Mouse (Mus musculus) kidney, adult 18-20 months (tissue): ENCODE measurements around the gene Nsf.

Experiments used
- DNase-seq: peaks from one replicate; pipeline ENCODE4 v3.0.0; 2021

Gene Nsf

DNA sequence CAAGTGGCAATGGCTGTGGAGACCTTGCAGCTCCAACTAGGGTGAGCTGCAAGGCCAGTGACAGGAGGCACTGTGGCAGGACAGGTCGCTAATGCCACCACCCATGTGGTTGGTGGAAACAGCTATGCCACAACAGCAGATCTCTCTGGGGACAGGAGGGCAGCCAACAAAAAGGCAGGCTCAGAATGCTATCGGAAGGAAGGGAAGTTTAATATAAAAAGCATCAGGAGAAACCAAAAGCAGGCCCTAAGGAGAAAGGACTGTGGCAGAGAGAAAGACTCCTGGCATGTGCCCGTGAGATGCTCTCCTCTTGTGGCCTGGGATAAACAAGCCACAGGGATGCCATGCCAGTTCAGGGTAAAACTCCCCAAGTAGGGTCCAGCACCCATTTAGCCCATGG is 122.1 kb downstream of the Nsf start:
- no peak for DNase-seq

DNA sequence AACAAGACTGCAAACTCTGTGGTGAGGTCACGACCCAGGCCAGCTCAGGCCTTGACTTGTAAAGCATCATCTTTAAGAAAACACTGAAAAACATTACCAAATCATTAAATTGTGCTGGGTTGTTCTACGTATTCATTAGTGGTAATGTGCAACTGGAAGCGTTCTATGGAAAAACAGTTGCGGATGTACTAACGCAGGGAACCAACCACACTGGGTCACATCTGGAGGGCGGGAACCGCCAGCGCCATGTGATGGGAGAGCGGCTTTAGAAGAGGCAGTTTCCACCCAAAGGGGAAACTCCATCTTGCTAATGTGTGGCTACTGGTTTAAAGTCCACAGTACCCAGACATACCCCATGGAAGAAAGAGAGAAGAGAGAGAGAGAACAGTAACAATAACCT is 123.4 kb downstream of the Nsf start:
- no peak for DNase-seq

DNA sequence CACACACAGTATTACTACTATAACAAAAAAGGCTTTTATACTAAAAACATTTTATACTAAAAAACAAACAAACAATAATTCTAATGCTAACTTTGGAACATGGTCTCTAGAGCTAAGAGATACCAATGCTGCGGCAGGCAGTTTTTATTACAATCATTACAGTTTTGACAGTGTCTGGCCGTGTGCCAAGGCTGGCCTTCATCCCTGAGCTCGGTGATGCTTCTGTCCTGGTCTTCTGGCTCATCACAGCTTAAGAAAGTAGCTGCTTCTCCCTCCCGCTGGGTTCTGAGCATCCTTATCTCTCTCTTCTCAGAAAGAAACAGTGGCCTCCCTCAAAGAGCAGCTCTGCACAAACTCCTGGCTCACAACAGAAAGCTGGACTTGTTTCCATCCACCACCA is 123.9 kb downstream of the Nsf start:
- DNase-seq = no peak

DNA sequence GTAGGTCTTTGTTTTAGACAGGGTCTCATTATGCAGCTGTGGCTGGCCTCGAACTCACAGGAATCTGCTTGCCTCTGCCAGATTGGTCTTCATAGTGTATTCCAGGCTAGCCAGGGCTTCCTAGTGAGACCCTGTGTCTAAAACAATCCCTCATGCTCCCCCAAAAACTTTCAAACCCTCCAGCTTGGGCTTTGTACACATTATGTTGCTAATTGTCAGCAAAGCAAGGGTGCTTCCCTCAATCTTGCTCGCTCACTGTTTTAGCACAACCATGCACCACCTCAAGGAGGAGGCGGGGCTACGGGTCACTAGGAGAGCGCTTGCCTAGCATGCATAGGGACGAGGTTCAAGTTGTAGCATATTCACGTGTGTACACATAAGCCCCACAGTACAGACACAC is 125.0 kb downstream of the Nsf start:
- DNase-seq = no peak

DNA sequence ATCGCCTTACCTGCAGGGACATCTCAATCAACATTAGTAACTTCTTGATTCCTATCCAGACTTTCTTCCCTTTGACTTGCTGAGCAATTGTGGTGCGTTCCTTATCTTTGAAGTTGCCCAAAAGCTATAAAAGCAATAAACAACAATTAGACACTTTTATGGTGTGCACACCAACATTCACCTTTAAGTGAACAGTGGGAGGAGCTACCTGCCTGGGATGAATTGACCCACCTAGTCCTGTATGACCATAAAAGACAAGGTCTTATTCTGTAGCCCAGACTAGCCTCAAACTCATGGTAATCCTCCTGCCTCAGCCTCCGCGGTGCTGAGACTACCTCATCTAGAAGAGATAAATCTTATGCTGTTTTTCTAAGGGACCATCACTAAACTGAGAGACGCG is 126.7 kb downstream of the Nsf start:
- DNase-seq = no peak

DNA sequence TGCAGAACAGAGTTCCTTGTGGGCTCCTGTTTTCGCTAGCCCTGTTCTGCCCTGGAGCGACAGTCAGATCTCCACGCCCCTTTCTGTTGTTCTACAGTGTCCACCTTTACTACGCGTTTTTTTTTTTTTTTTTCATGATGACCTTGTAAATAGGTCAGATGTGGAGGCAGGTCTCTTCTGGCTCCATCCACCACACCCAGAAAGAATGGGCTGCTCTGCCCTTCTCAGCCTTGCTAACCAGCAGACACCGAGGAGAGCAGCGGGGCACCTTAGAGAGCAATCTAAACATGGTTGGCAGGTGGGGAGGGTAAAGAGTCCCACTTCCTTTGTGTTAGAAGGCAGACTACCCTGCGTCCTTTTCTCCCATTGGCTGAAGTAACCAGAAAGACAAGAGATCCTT is 137.1 kb downstream of the Nsf start:
- DNase-seq = no peak

DNA sequence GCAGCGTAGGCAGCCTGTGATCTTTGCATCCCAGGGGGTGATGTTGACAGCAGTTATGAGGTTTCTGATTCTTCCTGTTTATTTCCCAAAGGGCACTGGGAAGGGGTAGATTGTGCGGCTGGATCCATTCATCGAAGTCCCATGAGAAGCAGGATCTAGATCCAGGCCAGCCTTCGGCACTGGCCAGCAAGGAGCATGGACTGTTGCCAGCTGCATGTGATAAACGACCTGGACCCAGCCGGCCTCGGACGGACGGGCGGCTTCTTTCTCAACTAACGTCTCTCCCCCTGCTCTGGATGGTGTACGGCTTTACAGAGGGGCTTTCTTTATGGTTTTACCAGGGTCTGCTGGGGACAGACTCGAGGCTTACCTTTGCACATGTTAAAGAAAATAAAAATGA is 137.9 kb downstream of the Nsf start:
- no peak for DNase-seq

DNA sequence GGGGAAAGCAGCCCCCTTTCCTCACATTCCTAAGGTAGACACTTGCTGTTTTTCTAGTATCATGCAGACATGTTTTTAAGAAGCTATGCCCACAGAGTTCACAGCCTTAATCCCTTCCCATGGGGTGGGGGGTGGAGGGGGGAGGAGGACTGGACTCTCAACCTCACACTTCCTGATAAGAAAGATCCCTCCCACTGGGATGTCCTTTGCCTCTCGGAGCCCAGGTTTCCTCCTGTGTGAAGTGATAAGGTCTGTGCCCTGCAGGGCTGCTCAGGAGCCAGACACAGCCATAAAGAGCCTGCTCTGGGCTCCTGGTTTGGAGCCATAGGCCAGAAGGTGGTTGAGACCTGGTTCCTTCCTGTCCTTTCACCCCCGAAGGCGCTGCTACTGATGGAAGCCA is 139.0 kb downstream of the Nsf start:
- no peak for DNase-seq

DNA sequence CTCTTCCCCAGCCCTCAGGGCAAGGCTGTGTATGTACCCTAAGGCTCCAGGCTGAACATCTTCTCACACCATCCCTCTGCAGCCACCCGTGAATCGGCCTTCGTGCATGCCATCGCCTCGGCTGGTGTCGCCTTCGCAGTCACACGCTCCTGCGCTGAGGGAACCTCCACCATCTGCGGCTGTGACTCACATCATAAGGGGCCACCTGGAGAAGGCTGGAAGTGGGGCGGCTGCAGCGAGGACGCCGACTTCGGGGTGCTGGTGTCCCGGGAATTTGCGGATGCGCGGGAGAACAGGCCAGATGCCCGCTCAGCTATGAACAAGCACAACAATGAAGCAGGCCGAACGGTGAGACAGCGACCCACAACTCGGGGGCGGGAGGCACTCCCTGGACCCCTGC is 142.6 kb downstream of the Nsf start:
- no peak for DNase-seq

DNA sequence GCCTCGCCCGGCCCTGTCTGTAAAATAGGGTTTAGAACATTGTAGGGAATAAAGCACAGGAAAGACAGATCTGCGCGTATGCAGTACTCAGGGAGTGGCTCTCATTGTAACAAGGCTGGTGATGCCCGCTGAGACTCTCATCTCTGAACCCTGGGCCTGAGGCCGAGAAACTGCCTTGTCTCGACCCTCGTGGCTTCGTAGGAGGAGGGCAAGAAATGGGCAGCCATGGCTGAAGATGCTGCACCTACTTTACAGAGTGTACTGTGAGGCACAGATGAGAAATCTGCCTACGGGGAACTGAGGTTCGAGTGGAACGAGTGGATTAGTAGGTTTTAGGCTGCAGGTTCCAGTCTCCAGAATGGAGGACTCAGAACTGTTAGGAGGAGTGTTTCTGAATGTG is 143.2 kb downstream of the Nsf start:
- no peak for DNase-seq

DNA sequence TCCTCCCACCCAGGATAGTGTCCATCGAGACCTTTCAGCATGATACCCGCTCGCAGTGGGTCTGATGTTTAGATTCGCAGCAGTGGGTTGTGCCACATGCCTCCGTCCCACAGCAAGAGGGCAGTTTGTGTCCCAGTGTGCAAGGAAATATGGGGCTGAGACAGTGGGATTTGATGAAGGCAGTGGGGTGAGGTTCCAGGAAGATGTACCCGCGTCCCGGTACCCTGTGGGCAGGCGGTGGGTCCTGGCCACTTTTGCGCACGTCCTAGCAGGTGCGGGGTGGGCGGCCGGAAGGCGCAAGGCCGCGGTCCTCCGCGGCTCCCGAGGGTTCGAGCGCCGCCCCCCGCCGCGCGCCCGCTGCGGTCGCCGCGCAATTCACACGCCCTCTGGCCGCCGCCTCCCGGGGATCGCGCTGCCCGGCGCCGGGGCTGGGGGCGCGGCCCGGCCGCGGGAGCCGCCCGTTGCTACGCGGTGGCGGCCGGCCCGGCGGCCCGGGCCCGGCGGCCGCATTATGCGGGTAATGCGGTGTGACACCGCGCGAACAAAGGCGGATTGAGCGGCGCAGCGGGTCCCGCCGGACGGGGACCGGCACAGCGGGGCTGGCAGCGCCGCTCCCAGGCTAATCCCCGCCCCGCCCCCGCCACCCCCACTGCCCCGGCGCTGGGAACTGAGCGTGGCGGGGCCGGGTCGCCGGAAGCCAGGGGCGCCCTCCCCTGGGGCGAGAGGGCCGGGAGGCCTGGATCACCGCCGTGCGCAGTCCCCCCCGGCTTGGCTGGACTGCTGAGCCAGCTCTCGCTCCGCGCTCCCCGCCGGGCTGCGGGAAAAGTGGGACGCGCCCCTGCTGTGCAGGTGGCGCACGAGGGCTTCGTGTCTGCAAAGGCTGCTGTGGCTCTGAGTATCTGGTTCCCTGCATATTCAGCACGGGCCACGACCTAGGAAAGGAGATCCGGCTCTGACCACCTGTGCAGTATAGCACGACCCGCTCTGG is 144.0 kb downstream of the Nsf start:
- no peak for DNase-seq

DNA sequence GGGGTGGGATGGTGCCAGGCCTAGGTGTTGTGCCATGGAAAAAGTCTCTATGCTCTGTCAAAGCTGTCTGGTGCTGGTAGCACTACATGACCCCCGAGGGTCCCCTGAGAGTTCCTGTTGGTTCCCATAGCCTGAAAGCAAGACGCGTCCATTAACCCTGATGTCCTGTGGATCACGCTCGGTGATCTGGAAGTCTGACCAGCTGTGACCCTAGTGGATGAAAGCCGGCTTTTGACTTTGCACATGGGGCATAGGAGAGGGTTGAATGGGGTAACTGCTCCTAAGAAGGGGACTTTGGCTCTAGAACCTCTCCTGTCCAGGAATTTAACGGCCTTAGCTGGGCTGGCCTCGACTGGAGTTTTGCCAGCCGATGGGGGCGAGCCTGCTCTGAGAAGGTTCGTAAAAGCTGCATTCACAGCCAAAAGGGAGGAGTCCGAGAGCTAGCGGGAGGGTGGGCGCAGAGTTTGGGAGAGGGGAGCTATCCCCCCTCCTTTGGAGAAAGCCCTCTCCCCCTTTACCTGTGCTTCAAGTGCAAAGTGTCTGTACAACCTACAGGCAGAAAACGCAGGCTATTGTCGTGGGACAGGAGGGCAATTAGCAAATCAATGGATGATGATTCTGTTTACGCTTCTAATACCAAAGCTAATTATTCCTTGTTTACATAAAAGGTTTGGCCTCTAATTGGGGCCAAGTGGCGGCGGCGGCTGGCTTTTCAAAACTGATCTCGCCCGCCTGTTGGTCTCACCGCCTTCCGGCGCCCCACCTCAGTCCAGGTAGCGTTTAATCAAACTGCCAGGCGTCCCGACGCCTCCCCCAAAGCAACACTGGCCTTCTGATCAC is 144.9 kb downstream of the Nsf start:
- DNase-seq = no peak

DNA sequence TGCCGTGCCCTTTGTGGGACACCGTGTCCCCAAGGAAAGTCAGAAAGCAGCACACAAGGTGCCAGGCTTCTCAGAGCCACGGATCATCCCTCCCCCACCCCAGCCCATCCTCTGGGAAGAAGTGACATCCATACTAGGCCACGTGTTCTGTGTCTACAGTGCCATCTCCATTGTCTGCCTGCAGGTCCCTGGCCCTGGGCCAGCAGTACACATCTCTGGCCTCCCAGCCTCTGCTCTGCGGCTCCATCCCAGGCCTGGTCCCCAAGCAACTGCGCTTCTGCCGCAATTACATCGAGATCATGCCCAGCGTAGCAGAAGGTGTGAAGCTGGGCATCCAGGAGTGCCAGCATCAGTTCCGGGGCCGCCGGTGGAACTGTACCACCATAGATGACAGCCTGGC is 145.9 kb downstream of the Nsf start:
- no peak for DNase-seq

DNA sequence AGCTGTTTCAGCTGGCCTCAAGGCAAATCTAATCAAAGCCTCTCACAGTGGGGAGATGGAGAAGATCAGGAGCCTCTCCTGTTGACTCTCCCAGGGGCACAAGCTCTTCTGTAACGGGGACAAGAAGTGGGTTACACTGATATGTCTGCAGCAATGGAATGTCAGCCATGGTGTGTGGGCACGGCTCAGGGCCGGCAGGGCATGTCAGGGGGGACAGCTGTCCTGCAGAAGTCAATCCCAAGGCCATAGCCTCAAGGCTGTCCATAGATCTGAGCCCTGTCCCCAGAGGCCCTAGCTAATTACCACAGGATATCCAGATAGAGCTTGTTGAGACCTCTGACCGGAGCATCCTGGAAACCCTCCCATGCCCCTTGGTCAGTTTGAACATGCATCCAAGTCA is 149.1 kb downstream of the Nsf start:
- no peak for DNase-seq

DNA sequence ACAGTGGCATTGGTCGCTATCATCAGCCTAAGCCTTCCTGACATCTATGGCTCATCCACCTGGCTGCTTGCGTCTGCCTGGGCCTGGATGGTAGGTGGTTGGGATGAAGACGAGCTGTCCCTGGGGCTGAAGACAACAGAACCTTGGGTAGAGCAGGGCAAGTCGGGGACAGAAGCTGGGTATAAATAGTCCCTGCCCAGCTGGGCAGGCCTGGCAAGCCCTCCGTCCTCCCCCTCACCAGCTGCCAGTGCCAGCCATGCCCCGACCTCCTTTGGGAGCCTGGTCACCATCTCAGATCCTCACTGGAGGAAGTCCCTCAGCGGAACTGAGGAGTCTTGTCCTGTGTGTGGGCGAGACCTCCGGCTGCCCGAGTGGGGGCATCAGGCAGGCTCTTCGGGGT is 149.7 kb downstream of the Nsf start:
- no peak for DNase-seq

DNA sequence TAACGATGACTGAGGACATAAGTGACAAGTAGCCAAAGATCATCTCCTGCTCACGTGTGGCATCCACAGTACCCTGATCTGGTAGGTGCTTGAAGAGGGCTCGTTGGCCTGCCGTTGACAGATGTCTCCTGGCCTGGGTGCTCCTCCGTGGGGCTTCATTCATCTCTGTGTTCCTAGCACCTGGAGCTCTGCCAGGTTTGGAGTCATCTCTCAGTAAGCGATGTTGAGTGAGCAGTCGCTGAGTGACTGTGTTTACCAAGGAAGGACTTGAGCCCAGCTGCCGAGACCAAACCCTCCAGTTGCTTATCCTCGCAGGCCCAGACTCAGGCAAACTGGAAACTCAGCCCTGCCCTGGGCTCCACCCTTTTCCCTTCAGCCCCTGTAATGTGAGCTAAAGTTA is 152.7 kb downstream of the Nsf start:
- no peak for DNase-seq

DNA sequence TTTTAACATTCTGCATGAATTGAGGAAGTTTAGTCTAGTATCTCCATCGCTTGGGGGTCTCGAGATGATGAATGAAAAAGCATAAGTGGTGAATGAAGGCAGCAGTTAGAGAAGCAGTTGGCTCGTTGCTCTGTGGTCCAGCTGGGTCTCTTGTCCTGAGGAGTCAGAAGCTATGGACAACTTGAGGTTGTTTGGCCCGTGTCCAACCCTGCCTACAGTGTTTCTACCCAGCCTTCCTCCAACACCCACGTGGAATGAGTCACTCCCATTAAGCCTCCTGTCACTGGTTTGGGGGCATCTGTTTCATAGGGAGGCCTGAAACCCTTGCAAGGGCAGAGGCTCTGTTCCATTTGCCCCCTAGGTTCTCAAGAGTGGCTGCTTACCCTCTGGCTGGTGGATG is 163.9 kb downstream of the Nsf start:
- DNase-seq = no peak

DNA sequence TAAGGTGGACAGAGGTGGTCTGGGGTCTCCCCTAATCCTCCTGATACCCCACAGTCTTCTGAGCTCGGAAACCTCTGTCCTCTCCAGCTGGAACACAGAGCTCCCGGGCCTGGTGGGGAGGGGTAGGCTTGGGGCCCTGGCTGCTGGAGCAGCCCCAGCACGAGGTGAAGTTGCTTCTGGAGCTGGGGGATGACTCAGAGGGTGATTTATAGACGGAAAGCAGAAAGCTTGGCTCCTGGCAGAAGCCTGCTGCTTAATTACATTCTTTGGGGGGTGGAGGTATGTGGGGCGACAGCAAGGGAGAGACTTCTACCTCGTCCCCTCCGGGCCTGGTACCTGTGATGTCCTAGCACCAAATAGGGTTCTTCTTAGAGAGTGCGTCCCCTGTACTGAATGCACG is 173.7 kb downstream of the Nsf start:
- no peak for DNase-seq

DNA sequence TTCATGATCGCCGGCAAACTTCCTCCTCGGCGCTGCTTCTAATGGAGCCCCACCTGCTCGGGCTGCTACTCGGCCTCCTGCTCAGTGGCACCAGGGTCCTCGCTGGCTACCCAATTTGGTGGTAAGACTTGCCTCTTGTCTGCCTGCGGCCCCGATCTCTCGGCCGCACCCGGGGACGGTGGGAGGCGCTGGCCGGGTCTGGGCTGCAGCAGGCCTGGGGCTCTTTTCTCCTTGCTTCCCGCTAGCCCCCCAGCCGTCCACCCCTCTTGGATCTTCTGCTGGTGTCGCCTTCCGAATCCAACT is 179.7 kb downstream of the Nsf start:
- DNase-seq = no peak

DNA sequence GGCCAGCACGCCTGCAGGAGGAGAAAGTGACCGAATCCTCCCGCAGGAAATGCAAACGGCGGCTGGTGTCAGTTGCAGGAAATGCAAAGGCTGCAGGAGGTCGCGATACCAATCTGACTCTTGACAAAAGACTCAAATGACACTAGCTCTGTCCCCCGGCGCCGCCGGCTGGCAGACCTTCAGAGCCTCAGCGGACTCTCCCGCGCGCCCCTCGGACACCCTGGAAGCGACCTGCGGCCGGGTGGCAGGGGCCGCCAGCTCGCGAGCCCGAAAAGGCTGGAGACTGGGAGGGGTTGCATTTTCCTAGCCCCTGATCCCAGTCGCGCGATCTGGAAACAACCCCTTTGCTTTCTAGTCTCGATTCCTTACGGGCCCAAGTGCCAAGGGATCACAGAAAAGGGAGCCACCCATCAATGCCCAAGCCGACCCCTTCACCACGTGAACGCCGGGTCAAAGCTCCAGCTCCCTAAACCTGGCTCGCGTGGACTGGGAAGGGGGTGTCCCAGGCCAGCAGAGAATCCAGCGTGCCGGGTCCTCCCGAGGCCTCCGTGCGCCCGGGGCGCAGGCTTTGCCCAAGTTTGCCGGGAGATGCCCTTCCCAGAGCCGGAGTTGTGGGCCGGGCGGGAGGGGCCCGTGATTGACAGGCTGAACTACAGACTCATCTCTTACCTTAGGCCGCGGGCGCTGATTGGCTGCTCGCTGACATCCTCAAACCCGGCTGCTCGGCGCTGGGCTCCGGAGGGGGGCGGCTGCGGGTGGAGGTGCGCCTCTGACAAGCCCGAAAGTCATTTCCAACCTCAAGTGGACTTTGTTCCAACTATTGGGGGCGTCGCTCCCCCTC is 180.2 kb downstream of the Nsf start, which contains the start of gene Wnt3:
Wnt3 (plus strand) TSS at position 764 of the 841 bp plus-strand sequence.
- DNase-seq = no peak

DNA sequence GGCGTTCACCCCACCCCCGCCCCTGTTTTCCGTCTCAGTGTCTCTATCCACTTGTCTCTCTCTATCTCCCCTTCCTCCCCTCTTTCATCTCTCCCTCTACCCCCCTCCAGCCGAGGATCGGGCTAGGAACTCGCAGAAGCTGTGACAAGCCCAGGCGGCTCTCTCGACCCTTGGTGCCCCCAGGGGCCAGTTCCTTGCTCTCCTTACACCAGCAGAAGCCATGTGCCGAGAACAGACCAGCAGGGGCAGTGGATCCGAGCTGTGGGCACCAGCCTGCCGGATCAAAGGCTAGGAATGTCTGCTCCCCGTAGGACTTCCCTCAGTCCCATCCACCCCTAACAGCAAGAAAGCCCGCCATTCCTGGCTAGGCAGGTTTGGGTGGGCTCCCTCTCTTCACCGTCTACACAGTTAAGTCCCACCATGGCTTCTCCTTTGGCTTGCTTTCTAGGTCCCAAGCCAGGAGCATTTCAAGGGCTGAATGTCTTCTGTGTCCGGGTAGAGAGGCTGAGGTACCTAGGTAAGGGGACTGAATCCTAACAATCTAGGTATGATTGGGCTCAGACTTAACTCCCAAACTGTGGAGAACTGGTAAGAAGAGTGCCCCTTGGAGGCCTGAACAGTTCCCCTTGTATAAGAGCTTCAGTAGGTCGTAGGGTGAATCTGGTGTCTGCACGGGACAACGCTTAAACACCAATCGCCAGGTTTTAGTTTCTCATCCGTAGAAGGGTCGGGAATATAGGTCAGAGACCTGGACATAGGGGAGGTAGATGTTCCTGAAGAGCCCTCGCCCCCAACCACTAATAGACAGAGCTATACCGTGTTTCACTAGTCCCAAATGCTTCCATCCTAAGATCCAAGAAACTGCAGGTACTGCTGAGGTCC is 181.1 kb downstream of the Nsf start:
- DNase-seq = no peak
